Mouse (Mus musculus) lung, adult 2 months (tissue): ENCODE measurements around the gene Iqschfp.

Experiments
- CTCF ChIP-seq: fragments of 200-500 bp; IDR thresholded peaks from 2 replicates; pipeline ENCODE4 v1.5.1; 2011; ENCODE audit warnings: mild to moderate bottlenecking, low read length, control low read depth; ENCODE audit not compliant: insufficient read depth
- POLR2A ChIP-seq: fragments of 200-500 bp; IDR thresholded peaks from 2 replicates; pipeline ENCODE4 v1.6.1; 2011; ENCODE audit warnings: low read depth, mild to moderate bottlenecking, control low read depth, low read length, borderline replicate concordance; ENCODE audit errors: extremely low read depth

DNA sequence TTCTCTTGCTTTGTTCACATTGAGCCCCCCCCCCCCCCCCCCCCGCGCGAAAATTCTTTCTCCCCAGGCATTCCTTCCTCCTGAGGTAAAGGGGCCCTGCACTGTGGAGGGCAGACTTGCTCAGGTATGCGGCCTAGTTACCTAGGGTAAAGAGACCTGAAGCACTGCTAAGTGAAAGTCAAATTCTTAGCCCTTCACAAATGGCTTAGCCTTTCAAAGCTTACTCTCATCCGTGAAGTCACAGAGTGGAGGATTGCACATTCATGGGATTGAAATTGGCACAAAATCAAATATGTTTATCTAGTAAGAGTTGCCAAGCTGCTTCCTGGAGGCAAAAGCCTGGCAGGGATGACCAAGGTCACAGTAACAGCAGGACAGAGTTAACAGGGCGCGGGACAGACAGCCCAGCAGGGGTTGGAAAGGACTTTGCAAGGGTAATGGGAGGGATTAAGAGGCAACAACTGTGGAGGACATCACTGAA, 642.6 kb downstream of the Iqschfp start:
- no peak for TF ChIP-seq POLR2A
- no peak for TF ChIP-seq CTCF
